Mouse (Mus musculus) splenic B cell, adult 2 months (primary cell): Measurements from ENCODE around the gene Slc2a5.
A peak's percentile ranks its signal among the peaks of the same experiment; 100 is the strongest.

ENCODE experiments used
- DNase-seq: peaks from one replicate; pipeline ENCODE4 v3.0.0-alpha.2; 2011; ENCODE audit warnings: low read depth, low spot score
- H3K27me3 ChIP-seq: 2 replicates; pipeline ENCODE4 v1.6.1; 2012; ENCODE audit warnings: mild to moderate bottlenecking, low read length, moderate library complexity, mixed read lengths; ENCODE audit not compliant: control insufficient read depth, poor library complexity, insufficient read depth, severe bottlenecking
- H3K36me3 ChIP-seq: 2 replicates; pipeline ENCODE4 v1.6.1; 2012; ENCODE audit warnings: mild to moderate bottlenecking, low read length, moderate library complexity, mixed read lengths; ENCODE audit not compliant: control insufficient read depth, poor library complexity, insufficient read depth, severe bottlenecking

Slc2a5 gene

DNA sequence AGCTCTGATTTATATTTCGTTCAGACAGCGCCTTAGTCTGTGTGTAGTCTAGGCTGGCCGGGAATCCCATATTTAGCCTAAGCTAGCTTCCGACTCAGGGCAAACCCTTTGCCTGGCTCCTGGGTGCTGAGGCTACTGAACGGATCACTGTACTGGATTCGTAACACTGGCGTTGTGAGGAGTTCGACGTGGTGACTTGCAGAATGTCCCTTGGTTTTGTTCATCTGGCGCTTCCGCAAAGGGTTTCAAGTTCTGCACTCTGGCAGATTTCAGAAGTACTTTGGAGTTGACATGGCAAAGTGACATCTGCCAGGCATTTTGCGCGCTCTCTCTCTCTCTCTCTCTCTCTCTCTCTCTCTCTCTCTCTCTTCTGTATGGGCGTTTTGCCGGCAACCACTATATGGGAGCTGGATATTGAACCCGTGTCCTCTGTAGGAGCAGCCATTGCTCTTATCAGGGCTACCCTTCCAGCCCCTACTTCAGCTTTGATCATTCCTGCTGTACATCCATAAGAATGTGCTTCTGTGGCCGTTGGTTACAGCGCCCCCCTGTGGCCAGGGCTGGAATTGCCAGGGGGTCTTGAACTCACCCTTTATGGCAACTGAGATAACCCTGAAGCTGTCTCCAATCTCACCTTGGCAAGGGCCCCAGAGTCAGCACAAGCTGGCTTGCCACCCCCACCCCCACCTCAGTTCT is 27.0 kb upstream of the Slc2a5 start:
- peak; percentile 68 for DNase-seq
- no peaks in the 10 kb centered on the region for H3K27me3 ChIP-seq
- no peaks in the 10 kb centered on the region; the same call in 1 of the 2 replicates for H3K36me3 ChIP-seq

GRCm38 (mm10) chr4:150092583-150092902 is 26.5 kb upstream of the Slc2a5 start:
- DNase-seq: no peak
- H3K27me3 ChIP-seq: no peaks in the 10 kb centered on the region
- no peaks in the 10 kb centered on the region; the same call in 1 of the 2 replicates for H3K36me3 ChIP-seq

- DNase-seq: no peak
- H3K36me3 ChIP-seq: no peaks in the 10 kb centered on the region; the same call in 1 of the 2 replicates
- H3K27me3 ChIP-seq: no peaks in the 10 kb centered on the region
Measured at GRCm38 (mm10) chr4:150093560-150094462, 25.3 kb upstream of the Slc2a5 start.

GRCm38 (mm10) chr4:150094463-150094789 is 24.7 kb upstream of the Slc2a5 start:
- no peak for DNase-seq
- no peaks in the 10 kb centered on the region; the same call in 1 of the 2 replicates for H3K36me3 ChIP-seq
- no peaks in the 10 kb centered on the region for H3K27me3 ChIP-seq

GRCm38 (mm10) chr4:150096309-150096708 is 22.8 kb upstream of the Slc2a5 start:
- Histone ChIP-seq H3K27me3 (no peaks in the 10 kb centered on the region), H3K36me3 (no peaks in the 10 kb centered on the region; the same call in 1 of the 2 replicates)
- DNase-seq: no peak

DNA sequence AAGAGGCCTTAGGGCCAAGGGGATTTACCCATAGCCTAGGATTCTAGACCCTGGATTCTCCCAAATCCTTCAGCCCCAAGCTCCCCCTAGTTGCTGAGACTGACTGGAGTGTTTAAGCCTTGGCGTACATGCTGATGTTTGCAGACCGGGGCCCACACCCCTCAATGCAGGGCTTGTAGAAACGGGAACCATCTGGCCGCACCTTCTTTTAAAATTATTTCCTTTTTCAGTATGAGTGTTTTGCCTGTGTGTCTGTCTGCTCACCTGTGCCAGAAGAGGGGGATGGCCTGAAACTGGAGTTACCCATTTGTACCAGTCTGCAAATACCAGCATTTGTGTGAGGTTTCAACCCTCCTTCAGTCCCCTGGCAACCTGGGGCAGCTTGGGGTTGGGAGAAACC is 21.2 kb upstream of the Slc2a5 start:
- Histone ChIP-seq H3K27me3 (no peaks in the 10 kb centered on the region), H3K36me3 (no peaks in the 10 kb centered on the region; the same call in 1 of the 2 replicates)
- peak; percentile 26 for DNase-seq

- peak; percentile 86 for DNase-seq
- Histone ChIP-seq H3K36me3 (no peaks in the 10 kb centered on the region; the same call in 1 of the 2 replicates), H3K27me3 (no peaks in the 10 kb centered on the region)
Measured at GRCm38 (mm10) chr4:150098880-150099279, 20.2 kb upstream of the Slc2a5 start.

- no peak for DNase-seq
- no peaks in the 10 kb centered on the region for H3K27me3 ChIP-seq
- no peaks in the 10 kb centered on the region for H3K36me3 ChIP-seq
Measured at GRCm38 (mm10) chr4:150102822-150103221, 16.3 kb upstream of the Slc2a5 start.

- Histone ChIP-seq H3K27me3 (no peaks in the 10 kb centered on the region), H3K36me3 (no peaks in the 10 kb centered on the region)
- DNase-seq: no peak
Measured at GRCm38 (mm10) chr4:150105671-150106070, 13.4 kb upstream of the Slc2a5 start.

DNA sequence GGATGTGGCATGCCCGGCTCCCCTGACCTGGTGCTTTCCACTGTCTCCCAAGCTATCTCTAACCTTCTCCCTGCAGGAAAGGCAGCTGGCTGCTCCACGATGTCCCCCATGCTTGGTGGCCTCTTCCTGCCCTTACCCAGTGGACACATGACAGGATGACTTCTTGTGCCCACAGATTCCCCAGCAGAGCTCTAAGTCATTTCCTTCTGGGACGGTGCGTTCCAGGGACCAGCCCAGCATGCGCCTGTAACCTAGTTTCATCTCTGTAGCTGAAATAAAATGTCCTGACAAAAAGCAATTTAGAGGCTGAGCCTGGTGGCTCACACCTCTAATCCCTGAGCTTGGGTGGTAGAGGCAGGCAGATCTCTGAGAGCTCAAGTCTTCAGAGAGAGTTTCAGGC is 12.4 kb upstream of the Slc2a5 start:
- no peak for DNase-seq
- Histone ChIP-seq H3K36me3 (no peaks in the 10 kb centered on the region), H3K27me3 (no peaks in the 10 kb centered on the region)

DNA sequence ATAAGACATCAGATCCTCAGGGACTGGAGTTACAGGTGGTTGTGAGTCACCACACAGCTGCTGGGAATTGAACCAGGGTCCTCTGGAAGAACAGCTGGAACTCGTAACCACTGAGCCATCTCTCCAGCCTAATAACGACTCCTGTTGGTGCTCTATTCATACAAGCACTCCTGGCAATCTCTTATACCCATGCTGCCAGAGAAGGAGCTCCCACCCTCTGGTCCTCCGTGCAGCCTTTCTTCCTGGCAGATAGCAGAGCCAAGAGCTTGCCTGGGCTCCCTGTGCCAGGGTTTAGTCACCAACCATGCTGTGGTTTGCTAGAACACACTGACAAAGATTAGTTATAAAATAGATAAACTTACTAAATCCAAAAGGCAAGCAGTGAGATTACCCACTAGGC is 9.4 kb upstream of the Slc2a5 start:
- DNase-seq: no peak
- Histone ChIP-seq H3K27me3 (no peaks in the 10 kb centered on the region), H3K36me3 (no peaks in the 10 kb centered on the region)

- no peak for DNase-seq
- H3K27me3 ChIP-seq: no peaks in the 10 kb centered on the region
- H3K36me3 ChIP-seq: no peaks in the 10 kb centered on the region
Measured at GRCm38 (mm10) chr4:150110373-150110772, 8.7 kb upstream of the Slc2a5 start.

GRCm38 (mm10) chr4:150112867-150113266 is 6.2 kb upstream of the Slc2a5 start:
- no peaks in the 10 kb centered on the region for H3K36me3 ChIP-seq

DNA sequence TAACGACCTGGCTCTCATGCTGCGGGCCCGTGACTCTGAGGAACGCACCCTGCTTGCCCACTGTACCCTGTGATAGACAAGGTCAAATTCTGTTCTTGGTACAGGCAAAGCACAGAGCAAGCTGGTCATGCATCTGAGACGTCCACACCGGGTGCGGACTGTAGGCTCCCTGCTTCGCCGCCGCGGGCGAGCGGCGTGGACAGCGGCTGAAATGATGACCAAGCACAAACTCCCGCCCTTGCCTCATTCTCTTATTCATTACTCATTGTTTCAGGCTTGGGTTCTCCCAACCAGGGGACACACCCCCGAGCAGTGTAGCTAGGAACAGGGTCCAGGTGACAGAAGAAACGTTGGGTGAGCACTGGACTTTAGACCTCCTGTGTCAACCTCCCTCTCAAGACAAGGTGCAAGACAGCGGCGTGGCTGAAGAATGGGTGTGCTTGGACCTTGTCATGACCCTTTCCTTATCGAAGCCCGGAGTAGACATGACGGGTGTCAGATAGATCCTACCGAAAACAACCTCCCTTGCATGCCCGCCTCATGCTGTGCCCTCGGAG is 4.5 kb upstream of the Slc2a5 start:
- DNase-seq: no peak
- H3K36me3 ChIP-seq: no peaks in the 10 kb centered on the region
- no peaks in the 10 kb centered on the region for H3K27me3 ChIP-seq

More at GRCm38 (mm10) chr4:150112867-150113266, 6.2 kb upstream of the Slc2a5 start:
- peak; percentile 77 for DNase-seq
- no peaks in the 10 kb centered on the region for H3K27me3 ChIP-seq

- peak; percentile 30 for DNase-seq
- no peaks in the 10 kb centered on the region for H3K36me3 ChIP-seq
- no peaks in the 10 kb centered on the region for H3K27me3 ChIP-seq
Measured at GRCm38 (mm10) chr4:150117311-150117710, 1.8 kb upstream of the Slc2a5 start.
